Mouse (Mus musculus) MEL (cell line): ENCODE measurements around the gene Vsir.

Experiments
- CTCF ChIP-seq, 3 experiments: IDR thresholded peaks in 2 of 3; conservative IDR thresholded peaks in 1 of 3; 2 replicates each; pipeline ENCODE4 v1.5.1; 2011 to 2012; ENCODE audit warnings: low read length in 3 of 3, low read depth in 2 of 3, mild to moderate bottlenecking in 2 of 3, improper control_type of control experiment in 1 of 3, inconsistent platforms in 1 of 3, mixed read lengths in 1 of 3, moderate library complexity in 1 of 3; ENCODE audit not compliant: control insufficient read depth in 1 of 3, insufficient read depth in 1 of 3, poor library complexity in 1 of 3, severe bottlenecking in 1 of 3
- GABPA ChIP-seq: IDR thresholded peaks from 2 replicates; pipeline ENCODE4 v1.6.1; 2012; ENCODE audit warnings: low read depth, mild to moderate bottlenecking, inconsistent platforms, low read length, improper control_type of control experiment, moderate library complexity
- MXI1 ChIP-seq: IDR thresholded peaks from 2 replicates; pipeline ENCODE4 v1.6.1; 2011; ENCODE audit warnings: mild to moderate bottlenecking, low read depth, low read length, improper control_type of control experiment
- POLR2A ChIP-seq, 2 experiments: IDR thresholded peaks; 2 replicates each; pipeline ENCODE4 v1.6.1; 2011 to 2012; ENCODE audit warnings: low read length in 2 of 2, mild to moderate bottlenecking in 2 of 2, control low read depth in 1 of 2, improper control_type of control experiment in 1 of 2, low read depth in 1 of 2, moderate library complexity in 1 of 2; ENCODE audit not compliant: control insufficient read depth in 1 of 2, insufficient read depth in 1 of 2, poor library complexity in 1 of 2
- TAL1 ChIP-seq: IDR thresholded peaks from 2 replicates; pipeline ENCODE4 v1.6.1; 2012; ENCODE audit warnings: mild to moderate bottlenecking, inconsistent platforms, low read length, moderate library complexity, mixed read lengths

GRCm38 (mm10) chr10:60334583-60334982 is 12.1 kb upstream of the Vsir start:
- no peak for TF ChIP-seq MXI1
- no peak for TF ChIP-seq CTCF (IDR thresholded peaks at IDR 0.05 in 2 of 3, conservative IDR thresholded peaks at IDR 0.05 in 1 of 3; ENCODE audit: control insufficient read depth in 1 of 3, insufficient read depth in 1 of 3, low read depth in 2 of 3, low read length in 3 of 3, poor library complexity in 1 of 3, severe bottlenecking in 1 of 3)
- no peak for TF ChIP-seq GABPA
- TF ChIP-seq POLR2A (IDR thresholded peaks at IDR 0.05; ENCODE audit: control insufficient read depth in 1 of 2, insufficient read depth in 1 of 2, low read depth in 1 of 2, low read length in 2 of 2, poor library complexity in 1 of 2): no peak
- no peak for TF ChIP-seq TAL1
